Mouse (Mus musculus): ENCODE results near the gene Nos3. TPM values are rescaled to one million over a fixed set of nuclear protein-coding genes. Genes with fewer than 3 reads are reported as not detected.

Gene Nos3
- polyA plus RNA-seq, 1 experiment = not detected

GRCm38 (mm10) chr5:24356764-24357163 is 7.8 kb upstream of the Nos3 start:
- H3K4me3 ChIP-seq (replicated peaks; ENCODE audit: control insufficient read depth, low read depth, low read length) = no peak overlapping the region
- 49% methylated on average over 4 of the region's 4 CpGs for WGBS
- no peaks in the 10 kb centered on the region; the same call in 1 of the 2 replicates for H3K4me1 ChIP-seq (ENCODE audit: control insufficient read depth, insufficient read depth, low read length)
- TF ChIP-seq CTCF (IDR thresholded peaks at IDR 0.05; ENCODE audit: control insufficient read depth, insufficient read depth, low read length) = no peak
- H3K27ac ChIP-seq (ENCODE audit: control insufficient read depth, insufficient read depth, low read depth, low read length, poor library complexity) = no peak overlapping the region

DNA sequence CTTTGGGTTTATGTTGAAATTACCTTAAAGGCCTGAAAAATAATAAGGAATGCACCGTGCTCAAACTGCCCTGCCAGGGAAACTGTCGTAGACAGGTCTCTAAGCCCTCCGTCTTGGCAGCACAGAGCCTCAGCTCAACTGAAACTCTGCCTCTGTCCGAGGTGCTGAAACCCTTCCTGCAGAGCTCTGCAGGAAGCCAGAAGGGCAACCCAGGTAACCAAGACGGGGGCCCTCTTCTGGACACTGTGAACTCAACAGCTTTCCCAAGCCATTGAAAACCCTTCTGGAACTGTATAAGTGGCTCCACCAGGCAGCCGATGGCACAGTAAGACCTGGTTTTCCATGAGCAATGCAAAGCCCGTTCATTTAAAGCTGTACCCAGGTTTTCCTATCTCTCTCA is 7.1 kb upstream of the Nos3 start:
- H3K4me1 ChIP-seq (ENCODE audit: control insufficient read depth, insufficient read depth, low read length) = no peaks in the 10 kb centered on the region
- TF ChIP-seq CTCF (IDR thresholded peaks at IDR 0.05; ENCODE audit: control insufficient read depth, insufficient read depth, low read length) = peak; percentile 28; the same call in 1 of the 2 replicates
- TF ChIP-seq POLR2A (IDR thresholded peaks at IDR 0.05; ENCODE audit: borderline replicate concordance, control insufficient read depth, low read depth, low read length) = no peak
- 11% methylated on average over 7 of the region's 7 CpGs for WGBS
- no peak overlapping the region for H3K27ac ChIP-seq (ENCODE audit: control insufficient read depth, insufficient read depth, low read depth, low read length, poor library complexity)
- no peak overlapping the region for H3K4me3 ChIP-seq (replicated peaks; ENCODE audit: control insufficient read depth, low read depth, low read length)

- peak; percentile 86 for TF ChIP-seq CTCF (IDR thresholded peaks at IDR 0.05; ENCODE audit: control insufficient read depth, insufficient read depth, low read length)
- no peak for TF ChIP-seq POLR2A (IDR thresholded peaks at IDR 0.05; ENCODE audit: borderline replicate concordance, control insufficient read depth, low read depth, low read length)
- H3K4me3 ChIP-seq (replicated peaks; ENCODE audit: control insufficient read depth, low read depth, low read length) = no peak overlapping the region
These were observed 3.7 kb upstream of the Nos3 start for GRCm38 (mm10) chr5:24360792-24361454.

GRCm38 (mm10) chr5:24363467-24363866 is 1.1 kb upstream of the Nos3 start:
- 80% methylated on average over 2 of the region's 2 CpGs for WGBS
- TF ChIP-seq POLR2A (IDR thresholded peaks at IDR 0.05; ENCODE audit: borderline replicate concordance, control insufficient read depth, low read depth, low read length) (no peak), CTCF (IDR thresholded peaks at IDR 0.05; ENCODE audit: control insufficient read depth, insufficient read depth, low read length) (no peak)
- Histone ChIP-seq H3K27ac (ENCODE audit: control insufficient read depth, insufficient read depth, low read depth, low read length, poor library complexity) (no peak overlapping the region), H3K4me3 (replicated peaks; ENCODE audit: control insufficient read depth, low read depth, low read length) (no peak overlapping the region), H3K4me1 (ENCODE audit: control insufficient read depth, insufficient read depth, low read length) (no peaks in the 10 kb centered on the region)

More at GRCm38 (mm10) chr5:24360792-24361454, 3.7 kb upstream of the Nos3 start:
- Histone ChIP-seq H3K4me1 (ENCODE audit: control insufficient read depth, insufficient read depth, low read length) (no peaks in the 10 kb centered on the region), H3K27ac (ENCODE audit: control insufficient read depth, insufficient read depth, low read depth, low read length, poor library complexity) (no peak overlapping the region)
- 0% methylated on average over 7 of the region's 7 CpGs for WGBS

- no peak overlapping the region for H3K27ac ChIP-seq (ENCODE audit: control insufficient read depth, insufficient read depth, low read depth, low read length, poor library complexity)
- no peaks in the 10 kb centered on the region for H3K4me1 ChIP-seq (ENCODE audit: control insufficient read depth, insufficient read depth, low read length)
- TF ChIP-seq POLR2A (IDR thresholded peaks at IDR 0.05; ENCODE audit: borderline replicate concordance, control insufficient read depth, low read depth, low read length) (no peak), CTCF (IDR thresholded peaks at IDR 0.05; ENCODE audit: control insufficient read depth, insufficient read depth, low read length) (no peak)
- no peak overlapping the region for H3K4me3 ChIP-seq (replicated peaks; ENCODE audit: control insufficient read depth, low read depth, low read length)
- 66% methylated on average over 3 of the region's 3 CpGs for WGBS
These were observed 549 bp upstream of the Nos3 start for GRCm38 (mm10) chr5:24364061-24364460.

DNA sequence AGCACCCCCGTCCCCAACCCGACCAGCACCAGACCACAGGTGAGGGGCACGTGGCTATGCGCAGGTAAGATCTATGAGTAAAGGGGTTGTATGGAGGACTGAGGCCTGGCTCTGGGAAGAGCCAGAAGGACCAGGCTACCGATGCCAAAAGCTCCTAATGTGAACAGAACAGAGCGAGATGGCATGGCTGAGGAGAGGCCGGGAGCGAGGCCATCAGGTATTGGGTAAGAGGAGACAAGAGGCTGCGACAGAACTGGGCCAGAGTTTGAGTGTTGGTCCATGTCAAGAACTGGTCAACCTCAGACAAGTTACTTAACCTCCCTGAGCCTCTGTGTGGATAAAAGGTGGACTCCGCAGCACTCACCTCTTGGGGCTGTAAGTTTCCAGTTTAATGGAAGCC is 353 bp downstream of the Nos3 start:
- Histone ChIP-seq H3K4me3 (replicated peaks; ENCODE audit: control insufficient read depth, low read depth, low read length) (no peak overlapping the region), H3K27ac (ENCODE audit: control insufficient read depth, insufficient read depth, low read depth, low read length, poor library complexity) (no peak overlapping the region), H3K4me1 (ENCODE audit: control insufficient read depth, insufficient read depth, low read length) (no peaks in the 10 kb centered on the region)
- 67% methylated on average over 10 of the region's 10 CpGs for WGBS
- TF ChIP-seq POLR2A (IDR thresholded peaks at IDR 0.05; ENCODE audit: borderline replicate concordance, control insufficient read depth, low read depth, low read length) (no peak), CTCF (IDR thresholded peaks at IDR 0.05; ENCODE audit: control insufficient read depth, insufficient read depth, low read length) (no peak)

GRCm38 (mm10) chr5:24365528-24365927 is 918 bp downstream of the Nos3 start:
- no peak overlapping the region for H3K4me3 ChIP-seq (replicated peaks; ENCODE audit: control insufficient read depth, low read depth, low read length)
- TF ChIP-seq POLR2A (IDR thresholded peaks at IDR 0.05; ENCODE audit: borderline replicate concordance, control insufficient read depth, low read depth, low read length) (no peak), CTCF (IDR thresholded peaks at IDR 0.05; ENCODE audit: control insufficient read depth, insufficient read depth, low read length) (no peak)
- H3K27ac ChIP-seq (ENCODE audit: control insufficient read depth, insufficient read depth, low read depth, low read length, poor library complexity) = no peak overlapping the region
- no peaks in the 10 kb centered on the region for H3K4me1 ChIP-seq (ENCODE audit: control insufficient read depth, insufficient read depth, low read length)
- 2% methylated on average over 5 of the region's 5 CpGs for WGBS

DNA sequence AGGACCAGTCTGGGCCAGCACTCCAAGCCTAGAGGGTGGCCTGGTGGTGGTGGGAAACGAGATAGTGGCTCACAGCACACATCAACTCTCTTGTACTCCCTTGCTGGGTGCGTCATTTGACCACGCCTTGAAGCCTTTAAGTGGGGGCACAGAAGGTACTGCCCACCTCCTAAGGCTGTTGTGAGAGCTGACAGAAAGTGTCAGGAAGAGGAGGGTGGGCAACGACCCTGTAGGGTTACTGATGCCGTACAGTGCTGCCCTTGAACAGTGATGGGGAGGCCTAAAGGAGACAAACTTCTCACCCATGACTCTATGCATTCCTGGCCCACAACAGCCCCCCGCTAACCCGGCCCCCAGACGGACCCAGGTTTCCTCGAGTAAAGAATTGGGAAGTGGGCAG is 1.8 kb downstream of the Nos3 start:
- H3K4me3 ChIP-seq (replicated peaks; ENCODE audit: control insufficient read depth, low read depth, low read length) = no peak overlapping the region
- H3K27ac ChIP-seq (ENCODE audit: control insufficient read depth, insufficient read depth, low read depth, low read length, poor library complexity) = no peak overlapping the region
- no peaks in the 10 kb centered on the region for H3K4me1 ChIP-seq (ENCODE audit: control insufficient read depth, insufficient read depth, low read length)
- no peak for TF ChIP-seq CTCF (IDR thresholded peaks at IDR 0.05; ENCODE audit: control insufficient read depth, insufficient read depth, low read length)
- no peak for TF ChIP-seq POLR2A (IDR thresholded peaks at IDR 0.05; ENCODE audit: borderline replicate concordance, control insufficient read depth, low read depth, low read length)
- 68% methylated on average over 9 of the region's 9 CpGs for WGBS

- no peak overlapping the region for H3K4me3 ChIP-seq (replicated peaks; ENCODE audit: control insufficient read depth, low read depth, low read length)
- H3K4me1 ChIP-seq (ENCODE audit: control insufficient read depth, insufficient read depth, low read length) = no peaks in the 10 kb centered on the region
- H3K27ac ChIP-seq (ENCODE audit: control insufficient read depth, insufficient read depth, low read depth, low read length, poor library complexity) = no peak overlapping the region
- TF ChIP-seq POLR2A (IDR thresholded peaks at IDR 0.05; ENCODE audit: borderline replicate concordance, control insufficient read depth, low read depth, low read length) (no peak), CTCF (IDR thresholded peaks at IDR 0.05; ENCODE audit: control insufficient read depth, insufficient read depth, low read length) (no peak)
- 78% methylated on average over 9 of the region's 9 CpGs for WGBS
These were observed 5.2 kb downstream of the Nos3 start for GRCm38 (mm10) chr5:24369767-24370166.
